Mouse (Mus musculus) spleen, adult 2 months (tissue): Measurements from ENCODE around the gene Wwox. TPM values are rescaled to one million over a fixed set of nuclear protein-coding genes. Genes with fewer than 3 reads are reported as not detected.

Source experiments
- DNase-seq, 2 experiments: peaks; one replicate each; pipeline versions ENCODE4 v3.0.0 to v3.0.0-alpha.2; 2012 to 2021; ENCODE audit warnings: low spot score in 2 of 2, low read depth in 1 of 2
- H3K27ac ChIP-seq: fragments of 200-500 bp; 2 replicates; pipeline ENCODE4 v1.5.1; 2012; ENCODE audit warnings: low read length, inconsistent platforms; ENCODE audit not compliant: insufficient read depth
- H3K27me3 ChIP-seq: fragments of 200-500 bp; 2 replicates; pipeline ENCODE4 v1.6.1; 2012; ENCODE audit warnings: mild to moderate bottlenecking, moderate library complexity, low read length, inconsistent platforms; ENCODE audit not compliant: control insufficient read depth, insufficient read depth
- H3K36me3 ChIP-seq: fragments of 200-500 bp; 2 replicates; pipeline ENCODE4 v1.6.1; 2012; ENCODE audit warnings: mild to moderate bottlenecking, low read length, inconsistent platforms; ENCODE audit not compliant: control insufficient read depth, insufficient read depth
- H3K4me1 ChIP-seq: fragments of 200-500 bp; 2 replicates; pipeline ENCODE4 v1.6.1; 2011; ENCODE audit warnings: inconsistent platforms; ENCODE audit not compliant: control insufficient read depth, insufficient read depth, insufficient read length
- H3K4me3 ChIP-seq: fragments of 200-500 bp; 2 replicates; pipeline ENCODE4 v1.5.1; 2011; ENCODE audit warnings: mild to moderate bottlenecking, inconsistent platforms; ENCODE audit not compliant: insufficient read depth, insufficient read length; ENCODE audit errors: extremely low read depth
- CTCF ChIP-seq: fragments of 200-500 bp; IDR thresholded peaks from 2 replicates; pipeline ENCODE4 v1.5.1; 2011; ENCODE audit warnings: mild to moderate bottlenecking, inconsistent platforms; ENCODE audit not compliant: insufficient read depth, insufficient read length, insufficient replicate concordance; ENCODE audit errors: extremely low read depth
- POLR2A ChIP-seq: fragments of 200-500 bp; IDR thresholded peaks from 2 replicates; pipeline ENCODE4 v1.6.1; 2011; ENCODE audit warnings: low read depth, low read length, inconsistent platforms
- WGBS: fragments of 180-500 bp; shearing (Covaris S2); methylation state at CpG from one replicate; pipeline ENCODE4 v1.1.7; 2018; 5-methylcytosine and 5-hydroxymethylcytosine counted together
- polyA plus RNA-seq: library from polyadenylated mRNA; depleted of rRNA; stranded (reverse); fragments of >200 nt; gene quantifications from 2 replicates; pipeline ENCODE4 v1.2.3, GENCODE M21; 2012

The Wwox gene
- polyA plus RNA-seq, 1 experiment: 3.8 TPM

- 89% methylated on average over 9 of the region's 9 CpGs for WGBS
- H3K4me3 ChIP-seq: no peak overlapping the region
- H3K27ac ChIP-seq: no peak overlapping the region
- TF ChIP-seq CTCF: no peak
- TF ChIP-seq POLR2A: no peak
- DNase-seq: no peak
- no peaks in the 10 kb centered on the region for H3K36me3 ChIP-seq
- H3K27me3 ChIP-seq: peaks cover 3% of the 10 kb centered on the region; the same call in 1 of the 2 replicates
- 0 out of 2 replicates have a peak, but pooled peaks cover 2% of the 10 kb centered on the region for H3K4me1 ChIP-seq
Measured at GRCm38 (mm10) chr8:115161520-115161919, 722.1 kb downstream of the Wwox start.

- WGBS: 26% methylated on average over 13 of the region's 13 CpGs
- H3K4me1 ChIP-seq: no peaks in the 10 kb centered on the region
Measured at GRCm38 (mm10) chr8:115164872-115165271, 725.4 kb downstream of the Wwox start.

GRCm38 (mm10) chr8:115173634-115174081 lies 734.2 kb downstream of the Wwox start:
- Histone ChIP-seq H3K4me3 (no peak overlapping the region), H3K4me1 (no peaks in the 10 kb centered on the region), H3K27ac (no peak overlapping the region), H3K27me3 (no peaks in the 10 kb centered on the region), H3K36me3 (no peaks in the 10 kb centered on the region)
- no peak for DNase-seq
- TF ChIP-seq CTCF: no peak
- TF ChIP-seq POLR2A: no peak
- WGBS: 87% methylated on average over 14 of the region's 14 CpGs

More at GRCm38 (mm10) chr8:115164872-115165271, 725.4 kb downstream of the Wwox start:
- no peak for DNase-seq
- Histone ChIP-seq H3K4me3 (no peak overlapping the region), H3K27me3 (no peaks in the 10 kb centered on the region), H3K36me3 (no peaks in the 10 kb centered on the region), H3K27ac (no peak overlapping the region)
- TF ChIP-seq CTCF (no peak), POLR2A (no peak)

- Histone ChIP-seq H3K4me1 (peaks cover 6% of the 10 kb centered on the region; the same call in 1 of the 2 replicates), H3K27ac (no peak overlapping the region), H3K4me3 (no peak overlapping the region), H3K27me3 (no peaks in the 10 kb centered on the region), H3K36me3 (no peaks in the 10 kb centered on the region)
- no peak for DNase-seq
- TF ChIP-seq CTCF (no peak), POLR2A (no peak)
- WGBS: 42% methylated on average over 6 of the region's 6 CpGs
Measured at GRCm38 (mm10) chr8:115185431-115185964, 746.0 kb downstream of the Wwox start.

- no peaks in the 10 kb centered on the region for H3K27me3 ChIP-seq
- no peak overlapping the region for H3K4me3 ChIP-seq
- DNase-seq: no peak
- no peaks in the 10 kb centered on the region for H3K36me3 ChIP-seq
- TF ChIP-seq CTCF (no peak), POLR2A (no peak)
- WGBS: 92% methylated on average over 13 of the region's 13 CpGs
- H3K4me1 ChIP-seq: peaks cover 6% of the 10 kb centered on the region; the same call in 1 of the 2 replicates
- no peak overlapping the region for H3K27ac ChIP-seq
Measured at GRCm38 (mm10) chr8:115186121-115186811, 746.8 kb downstream of the Wwox start.

GRCm38 (mm10) chr8:115186882-115187281 lies 747.4 kb downstream of the Wwox start:
- Histone ChIP-seq H3K27ac (no peak overlapping the region), H3K4me3 (no peak overlapping the region)

GRCm38 (mm10) chr8:115188446-115188845 lies 749.0 kb downstream of the Wwox start:
- no peak overlapping the region for H3K27ac ChIP-seq
- DNase-seq: no peak
- H3K4me1 ChIP-seq: peaks cover 6% of the 10 kb centered on the region; the same call in 1 of the 2 replicates
- no peak overlapping the region for H3K4me3 ChIP-seq
- TF ChIP-seq CTCF (no peak), POLR2A (no peak)
- H3K36me3 ChIP-seq: no peaks in the 10 kb centered on the region
- WGBS: 49% methylated on average over 4 of the region's 4 CpGs
- no peaks in the 10 kb centered on the region for H3K27me3 ChIP-seq

More at GRCm38 (mm10) chr8:115186882-115187281, 747.4 kb downstream of the Wwox start:
- no peaks in the 10 kb centered on the region for H3K27me3 ChIP-seq
- peaks cover 6% of the 10 kb centered on the region; the same call in 1 of the 2 replicates for H3K4me1 ChIP-seq
- WGBS: 60% methylated on average over 2 of the region's 2 CpGs
- no peak for TF ChIP-seq CTCF
- TF ChIP-seq POLR2A: no peak
- no peak for DNase-seq
- no peaks in the 10 kb centered on the region for H3K36me3 ChIP-seq
